Comparison of ENCODE assay signal across 8 mouse cellular contexts in genomic region chr8:84832759-84833742, GRCm38 (mm10). TPM values are rescaled to one million over a fixed set of nuclear protein-coding genes. Genes with fewer than 3 reads are reported as not detected.
A peak's percentile ranks its signal among the peaks of the same experiment; 100 is the strongest.
DNase-seq lines count a peak whose midpoint lies in the region; ATAC-seq and TF ChIP-seq lines count a peak whose summit lies in the region.

No protein-coding gene starts in this region.

- TF ChIP-seq RAD21 in CH12.LX (IDR thresholded peaks at IDR 0.05; ENCODE audit: low read depth, low read length), result no peak

- peak overlapping the region; percentile 94 for H3K27ac ChIP-seq in gastrocnemius, adult 2 months
- peak overlapping the region; percentile 52; the same call in 1 of the 2 replicates for H3K27ac ChIP-seq in CH12.LX (ENCODE audit: insufficient read depth, low read depth)
- peak overlapping the region; percentile 94 for H3K27ac ChIP-seq in forebrain, embryonic 16.5 days (ENCODE audit: low read length)
- H3K27ac ChIP-seq in liver, embryonic 15.5 days (replicated peaks), result peak overlapping the region; percentile 95

- no peaks in the 10 kb centered on the region for H3K9me3 ChIP-seq in CH12.LX (replicated peaks; ENCODE audit: low read length)
- H3K9me3 ChIP-seq in forebrain, embryonic 16.5 days (ENCODE audit: control insufficient read depth, low read length), result no peaks in the 10 kb centered on the region
- H3K9me3 ChIP-seq in liver, embryonic 15.5 days (replicated peaks), result no peaks in the 10 kb centered on the region

- peak overlapping the region; percentile 85 for H3K4me3 ChIP-seq in gastrocnemius, adult 2 months
- H3K4me3 ChIP-seq in CH12.LX (replicated peaks in 1 of 3; ENCODE audit: low read depth in 2 of 3, low read length in 2 of 3, poor library complexity in 1 of 3), result peak overlapping the region; percentile 86 to 98 (median 89)
- H3K4me3 ChIP-seq in forebrain, embryonic 16.5 days (replicated peaks; ENCODE audit: low read length), result peak overlapping the region; percentile 69
- peak overlapping the region; percentile 92 for H3K4me3 ChIP-seq in liver, embryonic 15.5 days (replicated peaks)

- H3K4me1 ChIP-seq in CH12.LX (ENCODE audit: control insufficient read depth in 1 of 2, insufficient read depth in 2 of 2), result peaks cover 8 to 54% of the 10 kb centered on the region in 2 experiments; a peak in 3 of 4 replicates
- H3K4me1 ChIP-seq in forebrain, embryonic 16.5 days (replicated peaks; ENCODE audit: control insufficient read depth, insufficient read depth, low read length), result peaks cover 34% of the 10 kb centered on the region
- peaks cover 68% of the 10 kb centered on the region for H3K4me1 ChIP-seq in liver, embryonic 15.5 days (replicated peaks)

- H3K4me2 ChIP-seq in CH12.LX (ENCODE audit: insufficient read depth, low read depth, poor library complexity, severe bottlenecking), result peak overlapping the region; percentile 91
- peak overlapping the region; percentile 65 for H3K4me2 ChIP-seq in forebrain, embryonic 16.5 days (ENCODE audit: low read length)
- H3K4me2 ChIP-seq in liver, embryonic 15.5 days, result peak overlapping the region; percentile 85

- TF ChIP-seq EP300 in CH12.LX (IDR thresholded peaks at IDR 0.05; ENCODE audit: low read length), result no peak

- in situ Hi-C loops in CH12.LX (cut with MboI; ENCODE audit: low pct_ligation_motif_present, low pct_unique_long_range_greater_than_20kb, low sequenced_read_pairs), result no loop called here

- peaks cover 40 to 49% of the 10 kb centered on the region in 2 experiments for H3K36me3 ChIP-seq in CH12.LX (replicated peaks in 1 of 2; ENCODE audit: control insufficient read depth in 1 of 2, insufficient read depth in 1 of 2, low read length in 1 of 2)
- H3K36me3 ChIP-seq in forebrain, embryonic 16.5 days (ENCODE audit: control insufficient read depth, insufficient read depth), result peaks cover 10% of the 10 kb centered on the region
- H3K36me3 ChIP-seq in liver, embryonic 15.5 days (replicated peaks), result peaks cover 48% of the 10 kb centered on the region

- 64% methylated on average over 10 of the region's 10 CpGs for WGBS in forebrain, embryonic 16.5 days
- 33% methylated on average over 10 of the region's 10 CpGs for WGBS in liver, embryonic 15.5 days (ENCODE audit: insufficient replicate concordance)

- peak; percentile 16 for TF ChIP-seq CTCF in gastrocnemius, adult 2 months (IDR thresholded peaks at IDR 0.05)
- peak in 1 of 2 experiments; percentile 31; a peak in 1 of 4 replicates for TF ChIP-seq CTCF in CH12.LX (conservative IDR thresholded peaks at IDR 0.05 in 1 of 2, IDR thresholded peaks at IDR 0.05 in 1 of 2; ENCODE audit: low read depth in 2 of 2, low read length in 2 of 2)

- H3K27me3 ChIP-seq in CH12.LX (replicated peaks), result no peaks in the 10 kb centered on the region
- H3K27me3 ChIP-seq in forebrain, embryonic 16.5 days (replicated peaks; ENCODE audit: control insufficient read depth, insufficient read depth, low read length), result no peaks in the 10 kb centered on the region
- H3K27me3 ChIP-seq in liver, embryonic 15.5 days, result no peaks in the 10 kb centered on the region

- no peak for ATAC-seq in forebrain, embryonic 16.5 days
- ATAC-seq in liver, embryonic 15.5 days (ENCODE audit: insufficient read depth), result no peak

- intact Hi-C loops in gastrocnemius, adult 2 months (cut with DNase I), result no loop called here

- dilution Hi-C loops in CH12.LX (cut with MboI; ENCODE audit: extremely low pct_ligation_motif_present, extremely low pct_unique_long_range_greater_than_20kb, low sequenced_read_pairs), result no loop called here

- peak overlapping the region; percentile 82 for H3K9ac ChIP-seq in CH12.LX (ENCODE audit: insufficient read depth, low read depth)
- peak overlapping the region; percentile 84 for H3K9ac ChIP-seq in forebrain, embryonic 16.5 days (replicated peaks; ENCODE audit: low read depth, low read length)
- H3K9ac ChIP-seq in liver, embryonic 15.5 days, result peak overlapping the region; percentile 97

- TF ChIP-seq POLR2A in CH12.LX (IDR thresholded peaks at IDR 0.05; ENCODE audit: low read depth, low read length), result no peak

- no peak for DNase-seq in gastrocnemius, adult 2 months
- no peak for DNase-seq in gastrocnemius, adult 8-10 months (ENCODE audit: low spot score in 2 of 2)
- DNase-seq in CH12.LX (ENCODE audit: extremely low read depth) (no peak), adipocyte (ENCODE audit: low spot score) (no peak)
- DNase-seq in ovary, postnatal 10 days (ENCODE audit: low spot score), result no peak
- DNase-seq in gastrocnemius, postnatal 4 days (ENCODE audit: low spot score in 2 of 2), result no peak

- H3K79me2 ChIP-seq in CH12.LX (replicated peaks; ENCODE audit: control insufficient read depth, extremely low read depth, insufficient read depth, poor library complexity, severe bottlenecking), result peaks cover 23% of the 10 kb centered on the region

TF ChIP-seq in CH12.LX, 34 proteins besides CTCF, POLR2A, EP300 and RAD21:
- peak; percentile 48; the same call in 1 of the 2 replicates for TF ChIP-seq CHD1 (IDR thresholded peaks at IDR 0.05; ENCODE audit: low read depth, low read length)
- TF ChIP-seq ZKSCAN1 (IDR thresholded peaks at IDR 0.05; ENCODE audit: borderline replicate concordance, low read depth, low read length), result no peak

RNA-seq across cellular contexts. Expression of gene Gadd45gip1, which starts 1.7 kb away (rescaled TPM):
- total RNA-seq in gastrocnemius, adult 2 months (2021), result 10 to 100 TPM; 16.2 to 30.4 TPM
- total RNA-seq in gastrocnemius, adult 8-10 months (2022), result 10 to 100 TPM; 18.6 to 23.2 (median 20.8) TPM
- total RNA-seq in CH12.LX (2012; rRNA removed), result 53.6 and 59.7 TPM in 2 replicates
- total RNA-seq in CH12.LX (2014; rRNA removed), result 56.6 and 56.9 TPM in 2 replicates
- 56.6 and 57.6 TPM in 2 replicates for polyA plus RNA-seq in CH12.LX (2012; ENCODE audit: insufficient read length, low read depth)
- 31.3 and 34.3 TPM in 2 replicates for polyA plus RNA-seq in forebrain, embryonic 16.5 days (2015; fragmentation: Nextera tagmentation; extraction: Ambion mirVana)
- 42.4 and 44.9 TPM in 2 replicates for polyA plus RNA-seq in liver, embryonic 15.5 days (2015; fragmentation: Nextera tagmentation; extraction: Ambion mirVana)
- total RNA-seq in gastrocnemius, postnatal 4 days (2021), result 10 to 100 TPM; 33.3 to 36.0 TPM

RNA-seq across cellular contexts. Expression of gene Rad23a, which starts 7.4 kb away (rescaled TPM):
- total RNA-seq in gastrocnemius, adult 2 months (2021), result 100 to 1,000 TPM; 159 to 172 TPM
- total RNA-seq in gastrocnemius, adult 8-10 months (2022), result 100 to 1,000 TPM; 168 to 185 (median 180) TPM
- total RNA-seq in CH12.LX (2012; rRNA removed), result 87.0 and 115 TPM in 2 replicates
- 66.4 and 66.5 TPM in 2 replicates for total RNA-seq in CH12.LX (2014; rRNA removed)
- 135 and 143 TPM in 2 replicates for polyA plus RNA-seq in CH12.LX (2012; ENCODE audit: insufficient read length, low read depth)
- 84.8 and 86.5 TPM in 2 replicates for polyA plus RNA-seq in forebrain, embryonic 16.5 days (2015; fragmentation: Nextera tagmentation; extraction: Ambion mirVana)
- 293 and 323 TPM in 2 replicates for polyA plus RNA-seq in liver, embryonic 15.5 days (2015; fragmentation: Nextera tagmentation; extraction: Ambion mirVana)
- total RNA-seq in gastrocnemius, postnatal 4 days (2021), result 100 to 1,000 TPM; 121 to 123 TPM

RNA-seq across cellular contexts. Expression of gene Dand5, which starts 10.4 kb away (rescaled TPM):
- total RNA-seq in gastrocnemius, adult 2 months (2021), result 10 to 100 TPM; 10.2 to 14.3 TPM
- total RNA-seq in gastrocnemius, adult 8-10 months (2022), result 10 to 100 TPM in 3 of 4 experiments, 1 to 10 TPM in 1; 7.8 to 12.9 (median 12.2) TPM
- 1.7 TPM in 2 replicates for total RNA-seq in CH12.LX (2012; rRNA removed)
- total RNA-seq in CH12.LX (2014; rRNA removed), result 1.4 and 1.8 TPM in 2 replicates
- polyA plus RNA-seq in CH12.LX (2012; ENCODE audit: insufficient read length, low read depth), result 1.5 and 1.7 TPM in 2 replicates
- 8.2 and 8.7 TPM in 2 replicates for polyA plus RNA-seq in forebrain, embryonic 16.5 days (2015; fragmentation: Nextera tagmentation; extraction: Ambion mirVana)
- polyA plus RNA-seq in liver, embryonic 15.5 days (2015; fragmentation: Nextera tagmentation; extraction: Ambion mirVana), result 2.9 and 3.4 TPM in 2 replicates
- total RNA-seq in gastrocnemius, postnatal 4 days (2021), result 1 to 10 TPM; 6.3 to 6.8 TPM

RNA-seq across cellular contexts. Expression of gene Calr, which starts 13.7 kb away (rescaled TPM):
- total RNA-seq in gastrocnemius, adult 2 months (2021), result 100 to 1,000 TPM; 149 to 205 TPM
- 100 to 1,000 TPM; 148 to 197 (median 154) TPM for total RNA-seq in gastrocnemius, adult 8-10 months (2022)
- total RNA-seq in CH12.LX (2012; rRNA removed) (395 and 738 TPM in 2 replicates), CH12.LX (2014; rRNA removed) (627 and 669 TPM in 2 replicates)
- 1,181 and 1,636 TPM in 2 replicates for polyA plus RNA-seq in CH12.LX (2012; ENCODE audit: insufficient read length, low read depth)
- polyA plus RNA-seq in forebrain, embryonic 16.5 days (2015; fragmentation: Nextera tagmentation; extraction: Ambion mirVana), result 610 and 631 TPM in 2 replicates
- polyA plus RNA-seq in liver, embryonic 15.5 days (2015; fragmentation: Nextera tagmentation; extraction: Ambion mirVana), result 471 and 504 TPM in 2 replicates
- 100 to 1,000 TPM; 339 to 368 TPM for total RNA-seq in gastrocnemius, postnatal 4 days (2021)

RNA-seq across cellular contexts. Expression of gene Farsa, which starts 23.7 kb away (rescaled TPM):
- 10 to 100 TPM; 23.8 to 24.9 TPM for total RNA-seq in gastrocnemius, adult 2 months (2021)
- 10 to 100 TPM; 19.2 to 28.8 (median 24.5) TPM for total RNA-seq in gastrocnemius, adult 8-10 months (2022)
- total RNA-seq in CH12.LX (2012; rRNA removed) (142 and 165 TPM in 2 replicates), CH12.LX (2014; rRNA removed) (144 and 146 TPM in 2 replicates)
- 175 and 192 TPM in 2 replicates for polyA plus RNA-seq in CH12.LX (2012; ENCODE audit: insufficient read length, low read depth)
- polyA plus RNA-seq in forebrain, embryonic 16.5 days (2015; fragmentation: Nextera tagmentation; extraction: Ambion mirVana), result 126 TPM in 2 replicates
- polyA plus RNA-seq in liver, embryonic 15.5 days (2015; fragmentation: Nextera tagmentation; extraction: Ambion mirVana), result 58.8 and 61.9 TPM in 2 replicates
- total RNA-seq in gastrocnemius, postnatal 4 days (2021), result 10 to 100 TPM; 37.2 to 41.3 TPM
